Mouse (Mus musculus) CD4-positive, CD25-positive, alpha-beta regulatory T cell, adult 9 weeks (primary cell): Measurements from ENCODE around the gene Cks1brt. TPM values are rescaled to one million over a fixed set of nuclear protein-coding genes. Genes with fewer than 3 reads are reported as not detected.

ENCODE experiments used
- polyA plus RNA-seq: library from polyadenylated mRNA; unstranded; fragments of 100-300 nt; shearing (Covaris generic); gene quantifications from one replicate; pipeline ENCODE4 v1.2.1, GENCODE M21; 2017

The Cks1brt gene
- polyA plus RNA-seq, result not detected

DNA sequence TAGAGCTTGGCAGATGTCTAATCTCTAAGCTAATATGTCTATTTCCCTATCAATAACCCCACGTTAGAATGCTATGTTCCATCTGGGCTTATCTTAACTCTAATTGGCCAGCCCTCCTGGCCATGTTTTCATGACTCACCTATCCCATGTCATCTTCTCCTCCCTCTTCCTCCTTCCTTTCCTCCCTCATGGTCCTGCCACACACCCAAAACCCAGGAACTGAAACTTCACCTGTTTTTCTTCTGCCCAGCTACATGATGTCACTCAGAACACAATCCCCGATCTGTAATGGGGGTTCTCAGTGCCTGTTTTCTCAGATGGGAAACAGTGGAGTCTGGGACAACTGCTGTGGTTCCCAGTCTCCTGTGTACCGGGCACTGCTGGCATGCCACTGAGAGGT, at the start of gene Cks1brt:
Cks1brt (plus strand) TSS at position 301 of the 400 bp plus-strand sequence.

DNA sequence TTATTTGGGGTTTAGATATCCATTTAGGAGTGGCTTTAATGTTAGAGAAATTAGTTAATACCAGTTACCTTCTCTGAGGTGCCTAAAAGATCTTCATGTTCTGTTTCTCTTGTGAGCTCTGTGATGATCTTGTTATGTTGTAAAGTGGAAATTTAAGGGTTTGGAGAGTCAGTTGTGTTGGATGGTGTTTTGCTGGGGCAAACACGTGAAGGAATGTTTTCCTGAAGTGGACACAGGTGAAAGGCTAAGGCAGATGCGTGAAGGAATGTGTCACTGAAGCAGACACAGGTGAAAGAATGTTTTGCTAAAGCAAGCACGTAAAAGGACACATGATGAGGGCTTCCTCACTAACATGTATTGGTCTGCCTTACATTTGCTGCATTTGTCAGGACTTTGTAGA, 28.7 kb upstream of the Cks1brt start, which contains the start of gene Zfp791:
Zfp791 (minus strand) TSS at position 101 of the 400 bp plus-strand sequence.

Other genes starting within 250 kb of the Cks1brt start
- 0.60 TPM for gene Klf1, start 250.0 kb upstream of the Cks1brt start, polyA plus RNA-seq
- gene Dnase2a, start 243.4 kb upstream of the Cks1brt start, polyA plus RNA-seq, result 22.3 TPM
- 1.3 TPM for gene Mast1, start 214.6 kb upstream of the Cks1brt start, polyA plus RNA-seq
- not detected for gene Rtbdn, start 204.9 kb upstream of the Cks1brt start, polyA plus RNA-seq
- gene Gm49661, start 182.5 kb upstream of the Cks1brt start, polyA plus RNA-seq, result not detected
- gene Prdx2, start 182.3 kb upstream of the Cks1brt start, polyA plus RNA-seq, result 233 TPM
- gene Rnaseh2a, start 182.2 kb upstream of the Cks1brt start, polyA plus RNA-seq, result 108 TPM
- gene Junb, start 173.2 kb upstream of the Cks1brt start, polyA plus RNA-seq, result 339 TPM
- gene Hook2, start 161.3 kb upstream of the Cks1brt start, polyA plus RNA-seq, result 4.4 TPM
- not detected for gene Best2, start 137.4 kb upstream of the Cks1brt start, polyA plus RNA-seq
- gene Asna1, start 126.6 kb upstream of the Cks1brt start, polyA plus RNA-seq, result 60.6 TPM
- gene Trir, start 125.1 kb upstream of the Cks1brt start, polyA plus RNA-seq, result 122 TPM
- 51.4 TPM for gene Tnpo2, start 115.0 kb upstream of the Cks1brt start, polyA plus RNA-seq
- gene Fbxw9, start 91.9 kb upstream of the Cks1brt start, polyA plus RNA-seq, result 10.1 TPM
- 2.5 TPM for gene Gm5741, start 83.9 kb upstream of the Cks1brt start, polyA plus RNA-seq
- 57.7 TPM for gene Dhps, start 80.2 kb upstream of the Cks1brt start, polyA plus RNA-seq
- 190 TPM for gene Wdr83os, start 71.2 kb upstream of the Cks1brt start, polyA plus RNA-seq
- 46.6 TPM for gene Wdr83, start 70.6 kb upstream of the Cks1brt start, polyA plus RNA-seq
- 167 TPM for gene Man2b1, start 68.7 kb upstream of the Cks1brt start, polyA plus RNA-seq
- not detected for gene Zfp791, start 28.8 kb upstream of the Cks1brt start, polyA plus RNA-seq
- gene Olfr371, start 74.1 kb downstream of the Cks1brt start, polyA plus RNA-seq, result not detected
- 29.8 TPM for gene Orc6, start 147.7 kb downstream of the Cks1brt start, polyA plus RNA-seq
- 120 TPM for gene Vps35, start 147.9 kb downstream of the Cks1brt start, polyA plus RNA-seq
- gene Mylk3, start 234.4 kb downstream of the Cks1brt start, polyA plus RNA-seq, result not detected